Mouse (Mus musculus): ENCODE results near the gene Arntl2. TPM values are rescaled to one million over a fixed set of nuclear protein-coding genes. Genes with fewer than 3 reads are reported as not detected.
"Not testable (repeated sequence)": the region's sequence is repeated elsewhere in the genome, so short reads cannot be mapped to it uniquely, and the experiment has no call there.

Arntl2 gene
- polyA plus RNA-seq, 1 experiment: 0.48 TPM

- 93% methylated on average over 6 of the region's 6 CpGs for WGBS
- no peak for DNase-seq (ENCODE audit: low read depth, low spot score)
Measured at GRCm38 (mm10) chr6:146844867-146845266, 49.0 kb downstream of the Arntl2 start.

- 92% methylated on average over 5 of the region's 5 CpGs for WGBS
- no peak for DNase-seq (ENCODE audit: low read depth, low spot score)
Measured at GRCm38 (mm10) chr6:146845347-146845746, 49.5 kb downstream of the Arntl2 start.

DNA sequence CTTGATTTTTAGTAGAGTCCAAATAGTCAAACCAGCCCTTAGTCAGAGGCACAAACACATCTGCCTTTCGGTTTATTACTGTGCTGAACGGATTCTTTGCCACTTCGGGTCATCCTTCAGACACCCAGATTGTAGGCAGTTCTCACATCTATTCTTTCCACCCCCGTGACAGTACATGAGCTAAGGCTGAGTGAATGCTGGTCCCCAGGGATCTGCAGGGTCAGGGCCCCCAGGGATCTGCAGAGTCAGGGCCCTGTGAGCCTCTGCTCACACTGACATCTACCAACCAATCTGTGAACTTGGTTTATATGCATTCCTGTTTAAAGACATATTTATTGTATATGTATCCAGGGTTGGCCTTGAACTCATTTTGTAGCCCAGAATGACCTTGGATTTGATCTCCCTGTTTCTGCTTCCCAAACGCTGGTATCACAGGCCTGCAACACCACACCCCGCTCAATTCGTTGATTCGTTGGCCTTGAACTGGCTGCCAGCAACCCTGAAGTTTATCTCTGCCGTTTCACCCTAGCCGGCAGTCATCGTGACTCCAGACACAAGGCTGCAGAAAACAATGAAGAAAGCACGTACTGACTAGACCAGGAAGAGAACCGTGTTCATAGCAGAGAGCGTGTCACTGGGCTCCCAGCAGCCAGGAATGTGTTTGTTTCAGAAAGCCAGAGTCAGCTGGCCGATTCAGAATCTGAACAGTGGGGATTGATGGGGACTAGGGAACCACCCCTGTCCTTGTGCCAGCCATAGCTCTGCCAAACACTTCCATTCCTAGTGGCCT is 50.3 kb downstream of the Arntl2 start:
- DNase-seq (ENCODE audit: low read depth, low spot score): no peak
- 44% methylated on average over 15 of the region's 15 CpGs for WGBS

DNA sequence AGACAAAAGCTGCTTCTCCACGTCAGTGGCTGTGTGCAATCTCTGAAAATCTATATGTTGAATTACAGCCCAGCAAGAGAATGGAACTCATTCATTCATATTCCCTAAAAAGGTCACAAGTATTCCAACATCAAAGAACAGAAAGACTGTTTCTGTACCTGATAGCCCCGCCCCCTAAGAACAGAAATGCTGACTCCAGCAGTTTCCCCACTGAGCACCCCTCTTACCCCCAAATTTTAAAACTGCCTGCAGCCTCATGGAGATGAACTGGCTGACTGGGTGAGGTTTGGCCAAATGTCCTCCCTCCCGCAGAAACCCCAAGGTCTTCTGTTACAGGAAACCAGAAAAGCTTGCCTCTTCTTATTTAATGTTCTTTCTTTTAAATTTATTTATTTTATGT is 51.5 kb downstream of the Arntl2 start:
- 84% methylated on average over 3 of the region's 3 CpGs for WGBS
- DNase-seq (ENCODE audit: low read depth, low spot score): no peak

GRCm38 (mm10) chr6:146848281-146848680 is 52.4 kb downstream of the Arntl2 start:
- no peak for DNase-seq (ENCODE audit: low read depth, low spot score)
- WGBS: 83% methylated on average over 3 of the region's 3 CpGs

- no peak for DNase-seq (ENCODE audit: low read depth, low spot score)
Measured at GRCm38 (mm10) chr6:146850050-146850449, 54.2 kb downstream of the Arntl2 start, which contains the start of gene Smco2. TSS of gene Smco2 (plus strand) at chr6:146850104.

DNA sequence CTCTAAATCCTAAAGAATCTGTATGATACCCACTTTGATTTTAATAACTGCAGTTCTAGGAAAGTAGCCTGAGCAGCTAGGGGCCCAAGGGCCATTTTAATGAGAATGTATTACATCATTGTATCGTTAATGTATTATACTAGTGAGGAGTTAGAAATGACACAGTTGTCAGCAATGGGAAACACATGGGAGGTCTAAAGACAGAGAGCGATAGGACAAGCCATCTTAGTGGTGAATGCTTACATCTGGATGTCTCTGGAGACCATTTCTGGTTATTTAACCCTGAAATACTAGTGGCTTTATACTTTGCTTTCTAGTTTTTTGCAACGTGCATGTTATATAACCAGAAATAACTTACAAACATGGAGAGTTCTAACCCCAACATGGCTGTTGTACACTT is 56.1 kb downstream of the Arntl2 start:
- no peak for DNase-seq (ENCODE audit: low read depth, low spot score)
- 82% methylated on average over 3 of the region's 3 CpGs for WGBS

More at GRCm38 (mm10) chr6:146850050-146850449, 54.2 kb downstream of the Arntl2 start, which contains the start of gene Smco2:
- 85% methylated on average over 4 of the region's 4 CpGs for WGBS

GRCm38 (mm10) chr6:146852739-146853138 is 56.9 kb downstream of the Arntl2 start:
- DNase-seq (ENCODE audit: low read depth, low spot score): no peak
- 72% methylated on average over 4 of the region's 4 CpGs for WGBS

GRCm38 (mm10) chr6:146855185-146855584 is 59.3 kb downstream of the Arntl2 start:
- 92% methylated on average over 9 of the region's 9 CpGs for WGBS
- no peak for DNase-seq (ENCODE audit: low read depth, low spot score)

DNA sequence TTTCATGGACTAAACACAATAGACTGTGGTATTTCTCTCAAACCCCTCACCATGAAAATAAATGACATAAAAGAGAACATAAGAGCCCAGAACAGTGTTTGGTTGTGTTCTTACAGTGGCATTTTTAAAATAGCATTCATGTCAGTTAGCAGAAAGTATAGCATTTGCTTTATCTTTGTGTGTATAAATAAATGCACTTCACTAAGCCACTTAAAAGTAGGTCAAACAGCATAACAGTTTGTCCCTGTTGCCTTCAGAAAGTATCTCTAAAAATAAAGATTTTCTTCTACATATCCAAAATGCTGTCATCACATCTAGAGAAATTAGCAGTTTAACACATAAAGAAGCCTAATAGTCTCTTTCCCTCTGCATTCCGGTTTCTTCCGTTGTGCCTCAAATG is 61.5 kb downstream of the Arntl2 start:
- no peak for DNase-seq (ENCODE audit: low read depth, low spot score)
- WGBS: 95% methylated on average over 2 of the region's 2 CpGs

- WGBS: 80% methylated on average over 2 of the region's 2 CpGs
- no peak for DNase-seq (ENCODE audit: low read depth, low spot score)
Measured at GRCm38 (mm10) chr6:146863154-146863553, 67.3 kb downstream of the Arntl2 start.

GRCm38 (mm10) chr6:146864370-146864769 is 68.5 kb downstream of the Arntl2 start:
- DNase-seq (ENCODE audit: low read depth, low spot score): not testable (repeated sequence)
- 85% methylated on average over 4 of the region's 5 CpGs for WGBS

GRCm38 (mm10) chr6:146865701-146866100 is 69.8 kb downstream of the Arntl2 start:
- no peak for DNase-seq (ENCODE audit: low read depth, low spot score)
- 85% methylated on average over 4 of the region's 4 CpGs for WGBS

DNA sequence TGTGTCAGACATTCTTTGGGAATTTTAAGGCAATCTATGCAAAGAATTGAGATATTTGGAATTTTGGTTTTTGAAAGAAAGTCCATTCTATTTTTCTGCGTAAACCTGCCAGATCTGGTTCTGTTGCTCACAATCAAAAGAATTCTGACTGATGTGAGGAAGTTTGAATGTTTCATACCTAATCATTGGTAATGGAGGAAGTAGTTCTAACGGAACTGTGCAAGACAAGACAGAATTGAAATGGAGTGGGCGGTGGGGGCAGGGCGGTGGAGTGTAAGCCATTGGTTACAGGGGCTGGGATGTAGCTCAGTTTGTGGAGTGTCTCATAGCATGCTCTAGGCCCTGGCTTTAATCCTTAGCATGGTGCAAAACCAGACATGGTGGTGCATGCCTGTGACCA is 76.1 kb downstream of the Arntl2 start:
- DNase-seq (ENCODE audit: low read depth, low spot score): no peak
- WGBS: 84% methylated on average over 4 of the region's 4 CpGs

GRCm38 (mm10) chr6:146874415-146874814 is 78.6 kb downstream of the Arntl2 start:
- 83% methylated on average over 6 of the region's 6 CpGs for WGBS

DNA sequence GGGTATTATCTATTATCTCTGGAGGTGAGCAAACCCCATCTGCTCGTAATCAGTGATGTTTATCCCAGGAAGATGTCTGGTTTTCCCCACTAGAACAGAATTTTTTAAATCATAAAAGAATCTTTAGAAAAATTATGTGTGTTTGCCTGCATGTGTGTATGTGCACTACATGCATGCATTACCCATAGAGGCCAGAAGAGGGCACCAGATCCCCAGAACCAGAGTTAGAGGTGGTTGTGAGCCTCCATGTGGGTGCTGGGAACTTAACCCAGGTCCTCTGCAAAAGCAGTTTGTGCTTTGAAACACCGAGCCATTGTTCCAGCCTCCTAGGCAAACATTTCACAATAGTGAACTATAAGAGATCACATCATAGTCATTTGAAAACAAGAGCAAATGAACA is 81.0 kb downstream of the Arntl2 start:
- DNase-seq (ENCODE audit: low read depth, low spot score): no peak
- 88% methylated on average over 2 of the region's 2 CpGs for WGBS

More at GRCm38 (mm10) chr6:146874415-146874814, 78.6 kb downstream of the Arntl2 start:
- no peak for DNase-seq (ENCODE audit: low read depth, low spot score)

DNA sequence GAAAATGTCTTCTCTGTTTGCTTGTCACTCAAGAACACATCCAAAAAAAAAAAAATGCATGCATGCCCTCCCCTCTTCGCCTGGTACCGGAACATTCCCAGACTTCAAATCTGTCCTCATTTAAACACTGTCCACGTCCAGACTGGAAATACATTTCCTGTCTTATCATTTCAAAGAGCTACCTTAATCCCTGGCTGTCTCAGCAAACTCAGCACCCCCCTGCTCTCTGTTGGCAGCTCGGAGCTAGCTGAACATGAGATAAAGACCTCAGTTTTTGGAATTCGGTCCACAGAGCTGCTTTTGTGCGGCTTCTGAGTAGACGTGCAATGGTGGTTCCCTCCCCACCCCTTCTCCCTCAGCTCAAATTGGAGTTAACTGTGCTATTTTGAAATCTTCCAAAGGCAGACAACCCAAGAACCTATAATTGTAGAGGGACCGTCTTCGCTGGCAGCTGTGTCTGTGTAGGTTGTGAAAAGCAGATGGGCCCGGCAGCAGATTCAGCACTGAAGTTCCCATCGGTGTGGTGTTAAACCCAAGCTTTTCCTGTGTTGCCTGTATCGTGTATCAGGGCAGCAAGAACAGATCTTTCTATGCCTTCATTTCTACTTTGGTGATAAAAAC is 81.7 kb downstream of the Arntl2 start:
- no peak for DNase-seq (ENCODE audit: low read depth, low spot score)
- 93% methylated on average over 12 of the region's 12 CpGs for WGBS

DNA sequence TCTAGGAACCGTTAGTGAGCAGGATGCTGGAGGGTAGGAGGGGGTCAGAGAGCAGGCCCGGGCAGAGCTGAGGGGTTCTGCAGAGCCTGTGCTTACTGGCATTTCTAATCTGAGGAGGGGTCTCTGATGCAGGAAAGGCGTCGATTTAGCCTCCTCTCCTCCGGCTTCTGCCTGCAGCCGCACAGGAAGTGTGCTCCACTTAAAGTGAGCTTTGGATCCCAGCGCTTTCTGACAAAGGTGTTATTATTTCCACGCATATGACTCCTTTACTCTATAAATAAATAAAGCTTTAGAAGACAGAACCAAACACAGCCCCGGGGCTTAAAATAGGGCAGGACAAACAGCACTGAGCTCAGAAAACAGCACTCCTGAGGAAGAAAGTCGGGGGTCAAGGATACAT is 83.1 kb downstream of the Arntl2 start:
- 65% methylated on average over 10 of the region's 10 CpGs for WGBS

GRCm38 (mm10) chr6:146879856-146880255 is 84.0 kb downstream of the Arntl2 start:
- 94% methylated on average over 9 of the region's 9 CpGs for WGBS
- DNase-seq (ENCODE audit: low read depth, low spot score): no peak

More for the DNA sequence above, 83.1 kb downstream of the Arntl2 start:
- DNase-seq (ENCODE audit: low read depth, low spot score): no peak

- no peak for DNase-seq (ENCODE audit: low read depth, low spot score)
- WGBS: 84% methylated on average over 4 of the region's 4 CpGs
Measured at GRCm38 (mm10) chr6:146880296-146880695, 84.4 kb downstream of the Arntl2 start.

Measured in large intestine, adult 2 months (tissue).